Mouse (Mus musculus): ENCODE measurements around the gene Vmn2r13.
"Not testable (repeated sequence)": the region's sequence is repeated elsewhere in the genome, so short reads cannot be mapped to it uniquely, and the experiment has no call there.

The Vmn2r13 gene

DNA sequence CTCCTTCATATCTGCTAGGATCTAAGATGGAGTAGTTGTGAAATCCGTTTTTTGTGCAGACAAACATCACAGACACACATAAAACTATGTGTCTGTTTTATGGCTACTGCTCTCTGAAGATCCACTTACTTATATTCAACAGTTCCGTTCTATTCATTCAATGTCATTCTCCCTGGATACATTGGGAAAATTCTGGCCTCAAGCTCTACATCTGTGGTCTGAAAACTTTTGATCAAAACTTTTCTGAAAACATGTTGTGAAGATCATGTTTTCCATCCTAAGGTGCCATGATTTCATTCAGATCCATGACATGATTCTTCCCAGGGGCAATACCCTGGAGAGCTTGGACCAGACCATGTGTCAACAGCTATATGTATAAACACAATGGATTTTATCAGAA, at the start of gene Vmn2r13:
Vmn2r13 (minus strand) TSS at position 101 of the 400 bp plus-strand sequence.
- not testable (repeated sequence) for DNase-seq

DNA sequence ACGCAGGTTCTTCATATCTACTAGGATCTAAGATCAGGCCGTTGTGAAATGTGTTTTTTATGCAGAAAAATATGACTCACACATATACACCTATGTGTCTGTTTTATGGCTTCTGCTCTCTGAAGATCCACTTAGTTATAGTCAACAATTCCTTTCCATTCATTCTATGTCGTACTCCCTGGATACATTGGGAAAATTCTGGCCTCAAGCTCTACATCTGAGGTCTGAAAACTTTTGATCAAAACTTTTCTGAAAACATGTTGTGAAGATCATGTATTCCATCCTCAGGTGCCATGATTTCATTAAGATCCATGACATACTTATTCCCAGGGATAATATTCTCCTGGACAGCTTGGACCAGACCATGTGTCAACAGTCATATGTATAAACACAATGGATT, 32.6 kb upstream of the Vmn2r13 start, which contains the start of gene Vmn2r14:
Vmn2r14 (minus strand) TSS at position 101 of the 400 bp plus-strand sequence.
- no peak for DNase-seq

DNA sequence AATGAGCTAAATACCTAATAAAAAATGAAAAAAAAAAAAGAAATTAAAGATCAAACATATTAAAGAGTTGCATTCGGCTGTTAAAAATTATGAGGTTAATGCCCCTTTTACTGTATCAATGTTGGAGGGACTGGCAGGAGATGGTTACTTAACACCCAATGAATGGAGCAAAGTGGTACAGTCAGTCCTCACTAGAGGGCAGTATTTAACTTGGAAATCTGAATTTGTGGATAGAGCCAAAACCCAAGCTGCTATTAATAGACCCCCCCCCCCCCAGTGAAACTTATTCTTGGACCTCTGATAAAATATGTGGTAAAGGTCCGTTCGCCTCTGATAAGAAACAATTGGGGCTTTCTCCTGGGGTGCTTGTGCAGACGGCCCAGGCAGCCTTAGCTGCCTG, 25.1 kb downstream of the Vmn2r13 start:
- DNase-seq = peak; percentile 2

DNA sequence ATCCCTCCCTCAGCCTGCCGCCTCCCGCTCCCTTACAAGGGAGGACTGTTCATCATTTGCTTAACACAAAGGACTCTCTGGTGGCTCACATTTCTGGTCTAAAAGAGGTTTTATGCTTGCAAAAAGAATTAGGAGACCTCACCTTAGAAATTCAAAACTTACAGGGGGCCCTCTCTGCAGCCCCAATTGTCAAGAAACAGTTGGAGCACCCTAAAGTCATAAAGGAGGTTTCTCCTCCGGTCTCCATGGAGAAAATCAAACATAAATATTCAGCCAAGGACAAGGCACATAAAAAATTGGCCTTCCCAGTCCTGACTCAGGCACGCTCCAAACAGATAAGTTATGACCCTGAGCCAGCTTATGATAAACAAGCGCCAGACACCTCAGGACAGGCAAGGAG, 31.9 kb downstream of the Vmn2r13 start:
- no peak for DNase-seq

DNA sequence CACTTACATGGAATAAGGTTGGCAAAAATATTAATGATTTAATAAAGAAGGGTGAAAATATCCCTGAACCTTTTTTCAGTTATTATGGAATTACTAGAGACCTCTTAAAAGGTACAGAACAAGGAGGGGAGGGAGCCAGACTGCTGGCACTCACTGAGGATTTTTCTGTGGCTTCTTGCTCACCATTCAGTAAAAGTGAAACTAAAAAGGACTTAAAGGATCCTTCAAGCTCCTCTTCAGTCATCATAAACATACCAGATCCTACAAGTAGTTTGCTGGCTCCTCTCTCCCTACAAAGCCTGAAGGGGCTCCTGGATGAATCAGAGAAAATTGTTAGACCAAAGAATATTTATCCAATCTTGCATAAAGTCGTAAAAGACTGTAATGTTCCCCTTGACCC, 32.4 kb downstream of the Vmn2r13 start:
- not testable (repeated sequence) for DNase-seq

DNA sequence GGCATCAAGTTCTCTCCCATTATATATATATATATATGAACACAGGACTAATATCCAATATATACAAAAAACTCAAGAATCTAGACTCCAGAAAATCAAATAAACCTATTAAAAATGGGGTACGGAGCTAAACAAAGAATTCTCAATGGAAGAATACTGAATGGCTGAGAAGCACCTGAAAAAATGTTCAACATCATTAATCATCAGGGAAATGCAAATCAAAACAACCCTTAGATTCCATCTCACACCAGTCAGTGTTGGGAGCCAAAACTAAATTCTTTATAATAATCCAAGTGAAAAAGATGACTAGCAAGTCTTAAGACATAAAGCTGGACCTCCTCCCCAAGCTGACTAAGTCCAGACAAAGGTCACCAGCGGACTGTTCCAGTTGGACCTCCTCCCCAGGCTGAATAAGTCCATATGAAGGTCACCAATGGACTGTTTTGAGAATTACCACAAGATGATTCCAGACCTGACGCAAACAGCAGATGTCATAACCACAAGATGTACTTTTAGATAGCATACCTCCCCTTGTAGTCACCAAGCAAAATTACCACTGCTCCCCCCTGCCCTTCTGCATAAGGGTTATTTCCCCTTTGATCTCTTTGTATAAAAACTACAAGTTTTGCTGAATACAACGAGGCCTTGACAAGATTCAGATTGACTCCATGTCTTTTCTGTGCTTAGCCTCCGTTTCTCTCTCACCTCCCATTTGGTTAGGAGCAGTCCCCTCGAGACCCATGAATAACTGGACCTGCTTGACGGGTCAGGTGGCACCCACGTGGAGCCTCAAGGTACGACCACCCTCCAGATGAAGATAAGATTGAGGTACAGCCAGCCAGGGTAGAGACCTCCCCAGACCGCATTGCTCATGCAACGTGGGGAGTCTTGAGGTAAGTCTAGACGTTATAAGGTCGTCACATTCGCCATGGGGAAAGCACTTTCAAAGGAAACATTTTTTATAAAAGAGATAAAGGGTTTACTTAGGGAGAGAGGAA, 33.2 kb downstream of the Vmn2r13 start:
- not testable (repeated sequence) for DNase-seq

DNA sequence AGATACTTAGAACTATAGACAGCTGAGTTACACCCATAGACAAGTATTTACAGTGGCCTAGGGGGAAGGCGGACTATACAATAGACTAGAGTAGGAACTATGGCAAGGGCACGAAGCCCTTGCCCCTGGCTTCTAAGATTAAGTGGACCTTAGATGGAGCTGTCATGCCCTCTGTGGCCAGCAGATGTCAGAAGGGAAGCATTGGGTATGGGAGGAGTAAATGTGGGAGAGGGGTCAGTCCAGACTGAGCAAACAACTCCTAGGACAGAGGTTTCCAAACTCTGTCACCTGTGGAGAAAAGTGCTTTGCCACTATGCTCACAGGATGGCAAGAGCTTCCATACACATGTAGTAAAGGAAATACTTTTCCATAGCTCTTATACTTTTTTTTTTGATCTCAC, 52.5 kb downstream of the Vmn2r13 start:
- no peak for DNase-seq

DNA sequence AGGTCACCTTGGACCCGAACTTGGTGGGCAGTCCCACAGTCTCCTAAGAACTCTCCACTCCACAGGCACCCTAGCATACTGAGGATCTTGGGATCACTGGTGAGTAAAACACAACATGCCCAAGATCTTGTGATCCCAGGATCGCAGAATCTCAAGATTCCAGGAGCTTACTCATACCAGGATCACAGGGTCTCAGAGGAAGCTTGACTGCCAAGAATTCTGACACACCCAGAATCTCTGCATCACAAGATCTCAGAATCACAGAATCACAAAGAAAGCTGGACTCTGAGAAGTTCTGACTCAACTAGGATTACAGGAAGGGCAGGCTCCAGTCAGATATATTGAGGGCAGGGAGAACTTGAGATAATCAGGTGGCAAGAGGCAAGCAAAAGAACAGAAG, 55.3 kb downstream of the Vmn2r13 start:
- DNase-seq = no peak

Data from cerebellum, adult 9-10 months (tissue).